Mouse (Mus musculus): ENCODE measurements around the gene Urad.

Urad gene
- long read RNA-seq, experiment 1, result 0 reads
- long read RNA-seq, experiment 2, result 0 reads

- intact Hi-C loops (cut with DNase I), result loop anchor here (5.0 kb wide), 1 partner anchor 645 kb away; no protein-coding TSS in a partner anchor
Measured at GRCm38 (mm10) chr5:147322183-147322582, at the start of gene Urad. TSS of gene Urad (minus strand) at chr5:147322440.

GRCm38 (mm10) chr5:147370276-147370675, 48.0 kb upstream of the Urad start:
- intact Hi-C loops (cut with DNase I), result no loop called here

DNA sequence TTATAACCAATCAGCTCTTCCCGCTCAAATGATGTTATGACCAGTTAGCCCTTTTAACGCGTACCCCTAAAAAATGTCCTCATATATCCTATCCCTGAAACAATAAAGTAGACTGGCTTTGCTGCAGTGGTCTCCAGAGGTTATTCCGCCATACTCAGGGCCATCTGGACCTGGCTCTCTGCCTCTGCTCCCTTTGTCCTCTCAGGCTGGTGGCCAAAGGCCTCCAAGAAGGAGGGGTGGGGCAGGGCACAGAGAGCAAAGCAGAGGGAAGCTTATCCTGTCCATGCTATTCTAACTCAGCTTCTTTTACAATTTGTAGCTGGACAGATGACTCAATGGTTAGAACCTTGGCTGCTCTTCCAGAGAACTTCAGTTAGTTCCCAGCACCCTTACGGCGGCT, 46.0 kb upstream of the Urad start:
- intact Hi-C loops (cut with DNase I), result no loop called here

- intact Hi-C loops (cut with DNase I), result no loop called here
Measured at GRCm38 (mm10) chr5:147365995-147366765, 43.9 kb upstream of the Urad start.

DNA sequence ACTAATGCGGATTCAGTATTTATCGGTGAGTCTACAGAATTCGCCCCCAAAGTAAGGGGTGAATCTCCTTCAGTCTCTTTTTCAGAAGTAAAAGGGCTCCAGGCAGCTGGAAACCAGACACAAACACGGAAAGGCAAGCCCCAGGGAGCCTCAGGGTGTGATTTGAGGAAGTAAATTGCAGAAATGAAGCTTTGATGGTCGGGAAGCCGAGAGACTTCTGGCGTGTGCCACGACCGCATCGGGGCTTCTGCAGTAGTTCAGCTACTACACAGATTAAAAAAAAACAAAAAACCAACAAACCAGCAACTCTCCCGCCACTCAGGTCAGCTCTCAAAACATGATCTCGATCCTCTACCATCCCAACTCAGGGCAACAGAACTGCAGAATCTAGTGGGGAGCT, 40.8 kb upstream of the Urad start:
- intact Hi-C loops (cut with DNase I), result no loop called here

GRCm38 (mm10) chr5:147358481-147358880, 36.2 kb upstream of the Urad start:
- intact Hi-C loops (cut with DNase I), result no loop called here

DNA sequence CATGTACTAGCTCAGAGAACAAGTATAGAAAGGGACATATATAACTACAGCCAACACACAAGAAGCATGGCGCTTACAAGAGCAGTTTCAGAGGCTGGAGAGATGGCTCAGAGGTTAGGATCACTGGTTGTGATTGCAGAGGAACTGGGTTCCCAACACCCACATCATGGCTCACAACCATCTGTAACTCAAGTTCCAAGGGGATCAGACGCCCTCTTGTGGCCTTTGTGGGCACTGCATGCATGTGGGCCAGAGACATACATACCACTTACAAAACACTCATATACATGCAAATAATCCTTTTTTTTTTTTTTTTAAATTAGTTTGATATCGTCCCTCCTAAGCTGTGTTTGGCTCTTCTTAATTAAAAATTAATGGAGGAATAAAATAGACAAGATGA, 35.3 kb upstream of the Urad start:
- intact Hi-C loops (cut with DNase I), result no loop called here

DNA sequence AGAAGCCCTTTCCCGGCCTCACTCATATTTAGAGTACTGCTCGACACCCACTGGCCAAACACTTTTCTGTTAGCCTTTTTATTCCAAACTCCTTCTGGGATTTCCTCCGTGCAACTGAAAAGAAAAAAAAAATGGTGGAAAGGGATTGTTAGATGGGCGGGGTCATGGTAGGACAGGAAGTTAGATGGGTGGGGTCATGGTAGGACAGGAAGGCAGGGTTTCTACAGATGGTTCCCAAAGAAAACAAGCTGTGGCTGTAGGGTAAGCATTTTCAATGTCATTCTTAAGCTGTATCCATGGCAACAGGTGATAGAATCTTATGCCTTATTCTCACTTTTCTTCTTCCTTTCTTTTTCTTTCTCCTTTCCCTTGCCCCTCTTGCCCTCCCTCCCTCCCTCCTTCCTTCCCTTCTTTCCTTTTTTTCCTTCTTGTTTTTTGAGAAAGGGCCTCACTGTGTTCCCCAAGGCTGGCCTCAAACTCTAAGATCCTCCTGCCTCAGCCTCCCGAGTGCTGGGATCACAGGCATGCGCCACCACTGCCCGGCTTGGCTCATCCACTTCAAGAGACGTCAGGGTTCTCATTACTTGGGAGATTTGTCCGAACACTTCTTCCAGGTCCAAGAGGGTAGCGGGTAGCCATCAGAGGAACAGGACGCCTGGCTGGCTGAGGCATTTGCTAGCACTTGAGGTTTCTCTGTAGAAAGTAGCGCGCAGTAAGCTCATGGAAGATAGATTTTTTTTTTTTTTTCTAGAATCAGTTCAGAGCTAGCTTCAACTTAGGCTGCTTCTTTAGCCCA, 34.2 kb upstream of the Urad start:
- intact Hi-C loops (cut with DNase I), result no loop called here

DNA sequence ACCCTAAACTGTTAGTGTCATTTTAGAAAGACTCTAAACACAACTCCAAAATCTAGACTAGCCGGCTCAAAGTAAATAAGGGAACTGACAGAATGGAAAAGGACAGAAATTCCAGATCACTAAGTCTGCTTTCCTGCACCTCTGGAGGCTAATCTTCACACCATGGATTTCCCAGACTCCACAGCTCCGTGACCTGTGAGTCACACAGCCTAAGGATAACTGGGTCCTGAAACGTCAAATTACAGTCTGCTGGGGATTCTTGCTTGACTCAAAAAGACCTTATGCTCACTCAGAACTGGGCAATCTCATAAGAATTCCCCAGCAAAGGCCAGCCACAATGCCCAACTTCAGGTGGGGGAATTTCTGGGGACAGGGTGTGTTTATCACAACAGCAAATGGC, 33.5 kb upstream of the Urad start:
- intact Hi-C loops (cut with DNase I), result no loop called here

DNA sequence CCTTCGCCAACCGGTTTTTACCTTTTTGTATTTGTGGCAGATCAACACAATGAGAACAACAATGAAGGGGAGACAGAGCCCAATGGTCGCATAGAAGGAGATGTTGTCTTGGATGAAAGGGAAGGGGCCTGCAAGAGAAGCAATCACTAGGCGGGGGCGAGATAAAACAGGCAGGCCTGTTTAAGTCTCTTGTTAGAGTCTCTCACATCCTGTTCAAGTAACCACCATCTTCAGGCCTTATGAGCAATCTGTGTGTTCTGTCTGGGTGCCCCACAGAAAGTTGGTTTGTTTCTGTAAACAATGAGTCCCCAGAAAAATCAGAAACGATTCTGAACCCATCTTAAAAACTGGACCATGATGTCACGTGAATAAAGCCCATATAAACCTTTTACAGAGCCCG, 32.7 kb upstream of the Urad start:
- intact Hi-C loops (cut with DNase I), result no loop called here

GRCm38 (mm10) chr5:147354161-147354780, 32.0 kb upstream of the Urad start:
- intact Hi-C loops (cut with DNase I), result no loop called here

DNA sequence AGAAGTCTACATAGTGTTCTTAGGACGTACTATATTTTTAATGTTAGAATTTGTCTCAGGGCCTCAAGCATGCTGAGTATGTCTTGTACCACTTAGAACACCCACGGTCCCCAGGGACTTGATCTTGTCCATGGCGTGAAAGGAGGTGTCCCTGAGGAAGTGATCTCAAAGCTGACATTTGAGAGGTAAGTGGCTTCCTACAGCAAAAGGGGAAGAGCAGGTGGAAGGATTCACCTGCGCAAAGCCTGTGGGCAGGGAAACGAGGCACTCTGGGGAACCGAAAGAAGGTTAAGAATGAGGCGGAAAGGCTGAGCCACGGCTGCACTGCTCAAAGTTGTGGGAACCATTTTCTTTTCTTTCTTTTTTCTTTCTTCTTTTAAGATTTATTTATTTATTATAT, 29.7 kb upstream of the Urad start:
- intact Hi-C loops (cut with DNase I), result no loop called here

DNA sequence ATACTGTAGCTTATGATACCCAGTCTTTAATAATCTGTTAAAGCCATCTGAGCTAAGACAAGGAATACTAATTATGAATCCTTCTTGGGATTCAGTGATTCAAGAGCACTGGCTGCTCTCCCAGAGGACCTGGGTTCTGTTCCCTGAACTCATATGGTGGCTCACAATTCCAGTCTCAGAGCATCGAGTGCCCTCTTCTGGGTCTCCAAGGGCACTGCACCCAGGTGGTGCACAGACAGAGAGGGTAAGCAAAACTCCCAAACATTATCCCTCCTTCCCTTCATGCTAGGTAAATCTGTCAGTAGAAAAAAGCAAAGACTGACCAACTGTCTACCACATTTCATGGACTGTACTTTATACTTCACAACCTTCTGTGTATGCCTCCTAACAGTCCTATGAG, 23.7 kb upstream of the Urad start:
- intact Hi-C loops (cut with DNase I), result no loop called here

DNA sequence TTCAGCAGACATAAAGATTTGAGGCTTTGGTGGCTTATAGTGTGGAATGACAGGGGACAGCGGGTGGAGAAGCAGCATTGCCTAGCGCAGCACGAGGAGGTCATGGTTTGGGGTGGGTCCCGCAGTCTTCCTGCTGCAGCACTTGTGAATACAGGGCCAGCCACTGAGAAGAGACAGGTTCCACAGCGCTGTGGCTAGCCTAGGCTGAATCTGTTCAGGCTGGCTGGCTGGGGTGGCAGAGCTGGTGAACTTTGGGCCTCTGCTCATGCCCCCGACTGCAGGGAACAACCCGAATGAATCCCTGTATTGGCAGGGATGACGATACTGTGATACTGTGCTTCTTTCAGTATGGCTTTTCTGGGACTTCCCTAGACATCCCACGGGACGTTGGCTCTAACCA, 21.7 kb upstream of the Urad start:
- intact Hi-C loops (cut with DNase I), result no loop called here

DNA sequence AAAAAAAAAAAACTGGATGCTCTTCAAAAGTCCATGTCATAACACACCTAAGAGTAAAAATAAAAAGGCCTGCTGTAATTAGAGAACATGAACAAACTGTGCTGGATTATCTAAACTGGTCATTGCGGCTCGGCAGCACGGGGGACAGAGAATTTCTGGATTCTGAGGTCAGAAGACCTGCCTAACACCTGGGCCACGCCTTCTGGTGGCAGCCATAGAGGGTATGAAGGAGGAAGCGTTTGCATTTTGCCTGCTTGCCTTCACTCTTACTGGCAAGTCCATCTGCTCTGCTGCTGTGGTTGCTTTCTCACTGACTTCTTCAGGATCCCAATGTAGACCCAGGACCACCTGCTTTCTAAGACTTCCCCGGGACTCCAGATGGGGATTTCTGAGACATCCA, 20.7 kb upstream of the Urad start:
- intact Hi-C loops (cut with DNase I), result no loop called here

DNA sequence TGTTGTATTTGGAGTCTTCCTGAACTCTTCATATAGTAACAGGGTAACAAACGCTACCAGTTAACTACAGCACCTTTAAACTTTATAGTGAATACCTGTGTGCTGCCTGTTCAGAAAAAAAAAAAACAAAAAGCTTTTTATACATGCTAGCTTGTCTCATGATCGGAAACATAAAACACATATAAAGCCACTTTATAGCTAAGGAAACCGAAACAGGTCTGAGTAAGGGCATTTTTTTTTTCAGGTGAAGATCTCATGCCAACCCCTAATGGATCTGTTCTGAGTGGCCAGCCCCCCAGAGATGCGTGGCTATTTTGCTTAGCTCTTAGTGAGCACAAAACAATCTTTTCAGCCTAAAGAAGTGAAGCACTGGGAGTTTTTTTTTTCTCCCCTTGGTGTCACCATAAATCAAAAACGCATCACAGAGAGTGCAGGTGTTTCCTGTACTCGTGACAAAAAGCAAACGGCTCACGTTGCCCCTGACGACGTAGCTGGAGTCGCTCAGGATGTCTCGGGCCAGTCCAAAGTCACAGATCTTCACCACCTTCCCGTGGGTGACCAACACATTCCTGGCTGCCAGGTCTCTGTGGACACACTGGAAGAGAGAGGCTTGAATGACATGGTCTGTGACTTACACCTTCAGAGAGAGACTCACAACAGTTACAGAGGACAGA, 18.6 kb upstream of the Urad start:
- intact Hi-C loops (cut with DNase I), result no loop called here

GRCm38 (mm10) chr5:147339560-147339959, 17.3 kb upstream of the Urad start:
- intact Hi-C loops (cut with DNase I), result no loop called here

DNA sequence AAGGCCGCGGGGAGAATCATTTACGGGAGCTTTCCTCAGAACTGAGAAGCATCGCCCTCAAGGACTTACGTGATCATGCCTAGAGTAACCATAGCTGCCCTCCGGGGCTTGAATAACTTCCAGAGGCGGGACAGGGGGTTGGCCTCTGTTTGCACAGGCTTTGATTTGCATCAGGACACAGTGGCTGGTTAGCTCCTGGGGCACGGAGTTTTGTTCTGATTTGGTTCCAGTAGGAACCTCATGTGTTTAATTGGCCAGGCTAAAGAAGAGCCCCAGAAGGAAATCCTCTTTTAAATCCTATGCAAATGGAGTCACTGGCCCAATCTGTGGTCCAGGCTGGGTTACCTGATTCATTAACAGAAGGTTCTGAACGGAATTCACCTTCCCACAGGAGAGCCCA, 16.7 kb upstream of the Urad start:
- intact Hi-C loops (cut with DNase I), result no loop called here

DNA sequence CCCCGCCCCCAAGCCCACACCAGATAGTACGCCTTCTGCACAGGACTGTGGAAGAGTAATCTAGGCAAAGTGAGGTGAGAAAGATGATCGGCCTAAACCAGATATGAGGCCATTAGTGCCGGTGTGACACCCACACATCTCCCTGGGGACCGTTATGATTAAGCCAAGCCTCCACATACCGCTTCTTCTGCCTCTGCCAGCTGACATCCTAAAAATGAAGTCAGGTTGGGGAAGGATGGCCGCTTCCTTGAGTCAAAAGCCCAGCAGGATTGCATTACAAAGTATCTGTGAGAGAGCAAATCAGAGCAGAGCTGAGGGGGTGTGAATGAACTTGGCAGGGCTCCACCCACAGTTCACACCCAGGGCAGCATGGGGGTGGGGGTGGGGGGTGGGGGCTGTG, 10.5 kb upstream of the Urad start:
- intact Hi-C loops (cut with DNase I), result no loop called here

DNA sequence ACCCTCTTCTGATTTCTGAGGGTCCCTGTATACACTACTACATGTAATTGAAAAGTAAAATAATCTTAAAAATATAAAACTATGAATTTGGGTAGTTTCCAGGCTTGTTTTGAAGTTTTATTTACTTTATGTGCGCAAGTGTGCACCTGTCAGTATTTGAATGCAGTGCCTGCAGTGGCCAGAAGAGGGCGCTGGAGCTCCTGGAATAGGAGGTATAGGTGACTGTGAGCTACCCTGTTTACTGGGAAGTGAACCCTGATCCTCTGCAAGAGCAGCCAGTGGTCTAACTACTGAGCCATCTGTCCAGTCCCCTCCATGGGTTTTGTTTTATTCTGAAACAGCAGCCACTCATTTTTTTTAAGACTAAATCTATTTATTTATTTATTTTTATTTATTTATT, 9.3 kb upstream of the Urad start:
- intact Hi-C loops (cut with DNase I), result no loop called here

DNA sequence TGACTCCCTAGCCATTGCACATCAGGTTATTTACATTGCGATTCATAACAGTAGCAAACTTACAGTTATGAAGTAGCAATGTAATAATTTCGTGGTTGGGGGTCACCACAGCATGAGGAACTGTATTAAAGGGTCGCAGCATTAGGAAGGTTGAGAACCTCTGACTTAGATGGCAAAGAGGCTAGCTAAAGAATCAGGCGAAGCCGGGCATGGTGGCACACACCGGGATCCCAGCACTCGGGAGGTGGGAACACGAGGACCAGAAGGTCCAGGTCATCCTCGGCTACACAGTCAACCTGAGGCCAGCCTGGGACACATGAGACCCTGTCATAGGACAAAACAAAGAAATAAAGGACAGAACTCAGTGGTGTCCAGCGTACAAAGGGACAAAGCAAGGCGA, 7.7 kb upstream of the Urad start:
- intact Hi-C loops (cut with DNase I), result no loop called here

- intact Hi-C loops (cut with DNase I), result no loop called here
Measured at GRCm38 (mm10) chr5:147327636-147328035, 5.4 kb upstream of the Urad start.
